Mouse (Mus musculus) forebrain, embryonic 11.5 days (tissue): ENCODE data around the gene Tspan14. TPM values are rescaled to one million over a fixed set of nuclear protein-coding genes. Genes with fewer than 3 reads are reported as not detected.

ENCODE experiments used
- ATAC-seq: fragments of 200-750 bp; cut with Nextera tagmentation; replicated peaks from 2 replicates; pipeline ENCODE4 v1.8.0; 2017; ENCODE audit warnings: moderate TSS enrichment; ENCODE audit not compliant: low FRiP score
- DNase-seq: peaks from one replicate; pipeline ENCODE4 v3.0.0-alpha.2; 2017; ENCODE audit warnings: low spot score
- H3K27ac ChIP-seq: fragments of 300-500 bp; sonication (generic); 2 replicates; pipeline ENCODE4 v1.5.1; 2014; ENCODE audit warnings: low read depth, low read length
- H3K27me3 ChIP-seq: fragments of 300-500 bp; sonication (generic); 2 replicates; pipeline ENCODE4 v1.6.1; 2014; ENCODE audit warnings: mild to moderate bottlenecking, low read length, mixed read lengths; ENCODE audit not compliant: control insufficient read depth, insufficient read depth
- H3K36me3 ChIP-seq: fragments of 300-500 bp; sonication (generic); 2 replicates; pipeline ENCODE4 v1.6.1; 2014; ENCODE audit warnings: mild to moderate bottlenecking, low read length, moderate library complexity, mixed read lengths; ENCODE audit not compliant: control insufficient read depth, insufficient read depth
- H3K4me1 ChIP-seq: fragments of 300-500 bp; sonication (generic); replicated peaks from 2 replicates; pipeline ENCODE4 v1.6.1; 2014; ENCODE audit warnings: low read length, mixed read lengths; ENCODE audit not compliant: control insufficient read depth, insufficient read depth
- H3K4me2 ChIP-seq: fragments of 300-500 bp; sonication (generic); 2 replicates; pipeline ENCODE4 v1.6.1; 2014; ENCODE audit warnings: low read depth, mild to moderate bottlenecking, low read length, moderate library complexity, mixed read lengths; ENCODE audit not compliant: severe bottlenecking
- H3K4me3 ChIP-seq: fragments of 300-500 bp; sonication (generic); 2 replicates; pipeline ENCODE4 v1.5.1; 2014; ENCODE audit warnings: low read depth, low read length
- H3K9ac ChIP-seq: fragments of 300-500 bp; sonication (generic); 2 replicates; pipeline ENCODE4 v1.6.1; 2014; ENCODE audit warnings: low read length
- H3K9me3 ChIP-seq: fragments of 300-500 bp; sonication (generic); 2 replicates; pipeline ENCODE4 v1.6.1; 2016; ENCODE audit warnings: low read length, mixed read lengths; ENCODE audit not compliant: control insufficient read depth
- WGBS: fragments of 180-500 bp; shearing (Covaris S2); extraction: QIAGEN DNeasy Blood & Tissue Kit; methylation state at CpG from one replicate; pipeline ENCODE4 v1.1.7; 2014; 5-methylcytosine and 5-hydroxymethylcytosine counted together
- polyA plus RNA-seq: library from polyadenylated mRNA; unstranded; fragments of >200 nt; fragmentation: Nextera tagmentation; extraction: Ambion mirVana; gene quantifications from 2 replicates; pipeline ENCODE4 v1.2.1, GENCODE M21; 2014

Tspan14 gene
- polyA plus RNA-seq, 1 experiment from 2014 or later: 87.8 TPM

GRCm38 (mm10) chr14:40949730-40950614 lies 16.6 kb downstream of the Tspan14 start:
- H3K9ac ChIP-seq: no peak overlapping the region
- 72% methylated on average over 7 of the region's 7 CpGs for WGBS
- no peak overlapping the region for H3K27ac ChIP-seq
- ATAC-seq (no peak), DNase-seq (no peak)
- H3K27me3 ChIP-seq: no peaks in the 10 kb centered on the region
- no peaks in the 10 kb centered on the region for H3K36me3 ChIP-seq
- no peak overlapping the region for H3K4me2 ChIP-seq
- no peak overlapping the region for H3K4me3 ChIP-seq
- H3K4me1 ChIP-seq: peaks cover 11% of the 10 kb centered on the region
- H3K9me3 ChIP-seq: no peaks in the 10 kb centered on the region

GRCm38 (mm10) chr14:40949047-40949446 lies 17.6 kb downstream of the Tspan14 start:
- peak; percentile 67 for ATAC-seq
- no peaks in the 10 kb centered on the region for H3K36me3 ChIP-seq
- no peak overlapping the region for H3K4me2 ChIP-seq
- no peaks in the 10 kb centered on the region for H3K27me3 ChIP-seq
- no peaks in the 10 kb centered on the region for H3K9me3 ChIP-seq
- H3K9ac ChIP-seq: no peak overlapping the region
- H3K4me3 ChIP-seq: no peak overlapping the region
- WGBS: 36% methylated on average over 3 of the region's 3 CpGs
- H3K4me1 ChIP-seq: peaks cover 9% of the 10 kb centered on the region
- DNase-seq: no peak
- peak overlapping the region; percentile 14; the same call in 1 of the 2 replicates for H3K27ac ChIP-seq

GRCm38 (mm10) chr14:40948522-40948921 lies 18.1 kb downstream of the Tspan14 start:
- ATAC-seq (no peak), DNase-seq (no peak)
- Histone ChIP-seq H3K9me3 (no peaks in the 10 kb centered on the region), H3K36me3 (no peaks in the 10 kb centered on the region), H3K27ac (no peak overlapping the region), H3K4me1 (peaks cover 9% of the 10 kb centered on the region), H3K4me2 (no peak overlapping the region), H3K27me3 (no peaks in the 10 kb centered on the region), H3K9ac (no peak overlapping the region), H3K4me3 (no peak overlapping the region)
- 92% methylated on average over 5 of the region's 5 CpGs for WGBS

GRCm38 (mm10) chr14:40947431-40948394 lies 18.9 kb downstream of the Tspan14 start:
- Histone ChIP-seq H3K9me3 (no peaks in the 10 kb centered on the region), H3K4me1 (peaks cover 7% of the 10 kb centered on the region), H3K27ac (no peak overlapping the region), H3K4me3 (no peak overlapping the region), H3K27me3 (no peaks in the 10 kb centered on the region), H3K4me2 (no peak overlapping the region), H3K36me3 (no peaks in the 10 kb centered on the region), H3K9ac (no peak overlapping the region)
- 90% methylated on average over 14 of the region's 14 CpGs for WGBS
- no peak for DNase-seq
- ATAC-seq: 0 out of 2 replicates have a peak, but pooled peaks have one; percentile 9

DNA sequence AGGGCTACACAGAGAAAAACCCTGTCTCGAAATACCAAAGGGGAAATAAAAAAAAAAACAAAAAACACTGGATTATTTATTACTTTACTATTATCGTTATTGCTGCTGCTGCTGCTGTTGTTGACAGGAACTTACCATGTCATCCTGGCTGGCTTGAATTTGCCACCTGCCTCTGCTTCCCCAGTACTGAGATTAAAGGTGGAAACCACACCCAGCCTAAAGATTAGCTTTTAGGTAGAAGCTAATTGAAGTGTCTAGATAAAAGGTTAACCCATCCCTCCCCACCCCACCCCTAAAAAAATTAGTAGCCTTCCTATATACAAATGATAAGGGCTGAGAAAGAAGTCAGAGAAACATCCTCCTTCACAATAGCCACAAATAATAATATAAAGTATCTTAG lies 22.8 kb downstream of the Tspan14 start:
- H3K36me3 ChIP-seq: no peaks in the 10 kb centered on the region
- H3K4me2 ChIP-seq: no peak overlapping the region
- H3K4me3 ChIP-seq: no peak overlapping the region
- no peak for ATAC-seq
- no peaks in the 10 kb centered on the region for H3K9me3 ChIP-seq
- H3K9ac ChIP-seq: no peak overlapping the region
- WGBS: 92% methylated on average over 2 of the region's 2 CpGs
- no peak for DNase-seq
- H3K27me3 ChIP-seq: no peaks in the 10 kb centered on the region
- H3K4me1 ChIP-seq: peaks cover 2% of the 10 kb centered on the region; the same call in 1 of the 2 replicates
- no peak overlapping the region for H3K27ac ChIP-seq

- 84% methylated on average over 2 of the region's 2 CpGs for WGBS
- H3K27me3 ChIP-seq: no peaks in the 10 kb centered on the region
- H3K4me1 ChIP-seq: no peaks in the 10 kb centered on the region
- H3K4me3 ChIP-seq: no peak overlapping the region
- ATAC-seq (no peak), DNase-seq (no peak)
- no peak overlapping the region for H3K9ac ChIP-seq
- H3K4me2 ChIP-seq: no peak overlapping the region
- no peaks in the 10 kb centered on the region for H3K9me3 ChIP-seq
- H3K36me3 ChIP-seq: no peaks in the 10 kb centered on the region
- H3K27ac ChIP-seq: no peak overlapping the region
These were observed 24.2 kb downstream of the Tspan14 start for GRCm38 (mm10) chr14:40942429-40942828.

GRCm38 (mm10) chr14:40938380-40938987 lies 28.1 kb downstream of the Tspan14 start:
- DNase-seq: no peak
- 92% methylated on average over 11 of the region's 11 CpGs for WGBS

DNA sequence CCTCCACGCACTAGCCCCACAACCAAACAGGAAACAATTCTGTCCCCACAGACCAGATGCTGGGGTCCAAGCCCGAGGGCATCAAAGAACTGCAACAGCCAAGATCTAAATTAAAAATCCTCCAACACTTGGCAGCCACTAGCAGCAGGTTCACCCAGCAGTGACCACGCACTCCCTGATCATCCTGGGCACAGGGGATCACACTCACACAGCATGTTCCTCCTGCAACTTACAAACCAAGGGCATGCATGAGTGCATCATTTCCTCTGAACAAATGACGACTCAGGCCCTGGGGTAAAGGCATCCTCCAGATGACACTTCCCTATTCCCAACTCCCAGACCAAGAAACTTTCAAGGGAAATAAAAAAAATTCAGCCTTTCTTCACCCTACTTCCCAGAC lies 29.6 kb downstream of the Tspan14 start:
- Histone ChIP-seq H3K27me3 (no peaks in the 10 kb centered on the region), H3K9me3 (no peaks in the 10 kb centered on the region)
- WGBS: 75% methylated on average over 4 of the region's 4 CpGs

More at GRCm38 (mm10) chr14:40938380-40938987, 28.1 kb downstream of the Tspan14 start:
- no peak overlapping the region for H3K9ac ChIP-seq
- no peaks in the 10 kb centered on the region for H3K4me1 ChIP-seq
- no peak overlapping the region for H3K4me2 ChIP-seq
- H3K36me3 ChIP-seq: no peaks in the 10 kb centered on the region
- H3K27me3 ChIP-seq: no peaks in the 10 kb centered on the region
- ATAC-seq: no peak
- H3K9me3 ChIP-seq: no peaks in the 10 kb centered on the region
- H3K27ac ChIP-seq: no peak overlapping the region
- H3K4me3 ChIP-seq: no peak overlapping the region

More for the DNA sequence above, 29.6 kb downstream of the Tspan14 start:
- H3K4me3 ChIP-seq: no peak overlapping the region
- DNase-seq (no peak), ATAC-seq (no peak)
- no peaks in the 10 kb centered on the region for H3K4me1 ChIP-seq
- no peak overlapping the region for H3K9ac ChIP-seq
- no peaks in the 10 kb centered on the region for H3K36me3 ChIP-seq
- no peak overlapping the region for H3K27ac ChIP-seq
- H3K4me2 ChIP-seq: no peak overlapping the region
